Mouse (Mus musculus) right cerebral cortex, adult 2 months (tissue): ENCODE measurements at regions not wholly inside any gene's neighbourhood (a gene's known extent, or its start where the extent isn't known, plus 50 kb on each side); places are given as distances from the start of the nearest gene placed in this dataset.

ENCODE experiments used
- DNase-seq, 2 experiments: peaks; one replicate each; pipeline ENCODE4 v3.0.0; 2021 to 2022; ENCODE audit warnings: low spot score in 2 of 2

DNA sequence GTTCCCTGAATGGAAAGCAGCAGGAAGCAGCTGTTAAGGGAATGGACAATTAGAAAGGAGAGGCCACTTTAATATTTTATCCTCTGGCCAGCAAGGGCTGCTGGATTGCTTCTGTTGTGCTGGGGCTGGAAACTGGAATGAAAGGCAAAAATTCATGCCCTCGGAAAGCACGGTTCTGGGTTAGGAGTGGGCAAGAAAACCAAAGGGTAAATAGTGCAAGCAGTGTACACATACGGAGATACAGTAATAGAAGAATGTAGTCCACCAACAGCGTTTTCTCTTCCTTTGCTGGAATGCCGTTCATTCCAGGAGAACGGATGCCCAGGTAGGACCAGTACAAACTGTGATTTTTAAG is 50.8 kb upstream of the Zfr start:
- no peak for DNase-seq

DNA sequence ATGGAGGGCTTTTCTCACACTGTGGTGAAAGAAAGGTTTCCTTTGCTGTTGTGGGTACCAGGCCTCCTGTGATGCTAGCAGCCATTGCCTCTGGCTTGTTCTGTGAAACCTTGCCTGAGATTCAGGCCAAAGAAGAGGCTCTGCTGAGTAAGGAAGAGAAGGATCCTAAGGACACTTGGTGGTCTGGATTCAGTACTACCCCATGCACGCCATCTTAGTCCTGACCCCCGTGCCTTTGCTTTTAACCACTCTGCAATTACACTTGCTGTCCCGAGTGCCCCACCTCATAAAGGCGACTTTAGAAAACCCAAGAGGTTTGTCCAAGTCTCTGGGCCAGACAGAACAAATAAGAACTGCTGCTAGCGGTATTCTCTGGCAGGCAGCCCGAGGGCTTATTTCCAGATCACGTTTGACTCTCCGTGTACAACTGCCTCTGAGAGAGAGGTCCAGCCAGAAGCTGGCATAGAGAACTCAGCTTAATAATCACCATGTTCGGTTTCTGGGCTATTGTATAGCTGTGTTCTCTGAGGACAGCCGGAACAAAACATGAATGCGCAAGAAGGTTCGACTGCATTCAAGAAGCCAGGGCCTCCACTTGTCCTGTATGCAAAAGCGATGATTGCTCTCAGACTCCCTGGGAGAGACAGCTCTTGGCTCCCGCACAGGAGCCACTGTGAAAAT is 51.3 kb upstream of the Zfr start:
- peak; percentile 62 to 66 for DNase-seq

DNA sequence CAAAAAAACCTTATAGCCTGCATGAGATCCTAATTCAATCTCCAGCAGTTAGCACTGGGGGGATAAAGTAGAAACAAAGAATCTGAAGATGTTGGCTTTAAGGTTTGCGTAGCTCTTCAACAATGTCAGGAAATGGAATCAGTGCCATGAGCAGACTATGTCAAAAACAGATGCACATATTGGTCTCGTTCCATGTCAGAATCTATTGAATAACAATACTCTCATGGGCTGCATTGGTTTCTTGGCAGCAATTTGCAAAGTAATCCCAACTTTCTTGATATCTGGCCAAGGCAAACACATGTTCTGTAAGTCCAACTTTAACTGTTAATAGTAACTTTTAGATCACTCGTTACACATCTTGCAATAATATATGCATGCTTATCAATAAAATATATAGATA is 58.1 kb upstream of the Sub1 start:
- no peak for DNase-seq

DNA sequence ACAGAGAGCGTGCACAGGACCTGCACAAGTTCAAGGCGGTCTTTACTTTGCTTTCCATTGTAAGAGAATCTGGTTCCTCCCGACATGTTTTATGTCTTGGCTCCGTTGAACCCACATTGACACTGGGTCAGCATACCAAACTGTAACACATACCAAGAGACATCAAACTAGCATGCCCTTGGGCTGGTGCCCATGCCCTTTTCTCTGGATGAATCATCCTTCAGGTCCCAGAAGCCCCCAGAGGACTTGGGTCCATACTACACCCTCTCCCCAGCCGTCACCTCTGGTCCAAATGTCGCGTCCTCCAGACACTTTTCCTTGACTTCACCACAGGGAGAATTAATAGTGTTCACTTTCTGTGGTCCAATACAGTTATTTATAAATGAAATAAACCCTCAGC is 56.8 kb upstream of the Sub1 start:
- no peak for DNase-seq

DNA sequence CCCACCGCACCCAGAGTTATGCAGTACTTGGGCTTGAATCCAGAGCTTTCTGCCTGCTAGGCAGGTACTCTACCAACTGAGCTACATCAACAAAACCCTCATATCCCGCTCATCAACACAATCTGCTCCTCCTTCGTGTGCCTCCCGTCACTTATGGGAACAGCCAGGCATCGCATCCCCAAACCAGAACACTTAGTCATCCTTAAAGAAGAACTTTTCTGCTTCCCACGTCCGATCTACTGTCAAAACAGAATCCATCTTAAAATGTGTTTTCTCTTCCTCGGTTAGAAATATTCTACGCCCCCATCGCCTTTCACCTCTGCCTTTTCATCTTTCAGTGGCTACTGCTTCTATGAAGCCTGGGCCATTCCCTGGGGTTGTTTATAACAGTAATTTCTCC is 52.2 kb upstream of the Sub1 start:
- peak; percentile 26 to 37 for DNase-seq

DNA sequence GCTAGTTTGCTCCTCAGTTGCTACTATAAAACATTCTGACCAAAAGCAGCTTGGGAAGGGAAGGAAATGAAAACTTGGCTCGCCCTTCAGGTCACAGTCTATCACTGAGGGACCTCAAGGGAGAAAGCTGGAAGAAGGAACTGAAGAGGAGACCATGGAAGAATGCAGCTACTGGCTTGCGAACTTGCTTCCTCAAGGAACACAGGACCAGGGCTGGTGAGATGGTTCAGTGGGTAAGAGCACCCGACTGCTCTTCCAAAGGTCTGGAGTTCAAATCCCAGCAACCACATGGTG is 51.4 kb upstream of the Sub1 start:
- DNase-seq = no peak

DNA sequence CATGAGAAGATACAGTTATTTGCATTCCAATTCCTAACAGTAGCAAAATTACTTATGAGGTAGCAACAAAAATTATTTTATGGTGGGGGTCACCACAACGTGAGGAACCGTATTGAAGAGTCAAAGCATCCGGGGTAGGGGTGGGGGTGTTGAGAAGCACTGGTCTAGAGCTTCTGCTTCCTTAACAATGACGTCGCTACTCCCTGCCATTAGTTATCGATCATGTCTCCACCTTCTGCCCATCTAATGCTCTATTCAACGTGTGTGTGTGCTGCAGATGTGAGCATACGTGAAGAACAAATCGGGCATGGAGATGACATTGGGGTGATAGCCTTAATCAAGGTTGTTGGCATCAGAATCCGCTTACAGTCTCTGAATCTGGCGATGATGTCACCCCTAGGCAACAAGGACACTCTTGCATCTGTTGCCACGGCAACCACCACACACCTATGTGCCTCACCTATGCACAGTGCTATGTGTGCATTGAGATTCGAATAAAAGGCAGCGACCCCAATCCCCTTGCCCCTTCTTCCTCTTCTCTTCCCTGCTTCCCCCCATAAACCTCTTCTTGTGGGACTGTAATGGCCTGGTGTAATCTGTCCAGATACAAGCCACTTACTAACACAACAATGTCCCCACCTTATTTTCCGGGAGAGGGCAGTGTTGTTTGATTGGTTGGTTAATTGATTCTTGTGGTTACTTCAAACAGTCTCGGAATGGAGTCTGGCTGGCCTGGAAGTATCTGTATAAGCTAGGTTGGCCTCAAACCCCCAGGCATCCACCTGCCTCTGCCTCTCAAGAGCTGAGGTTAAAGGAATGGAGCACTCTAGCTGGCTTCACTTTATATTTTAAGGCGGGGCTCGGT is 50.8 kb upstream of the Sub1 start:
- no peak for DNase-seq
